ENCODE assay signal across 26 mouse cellular contexts in the genomic region with DNA sequence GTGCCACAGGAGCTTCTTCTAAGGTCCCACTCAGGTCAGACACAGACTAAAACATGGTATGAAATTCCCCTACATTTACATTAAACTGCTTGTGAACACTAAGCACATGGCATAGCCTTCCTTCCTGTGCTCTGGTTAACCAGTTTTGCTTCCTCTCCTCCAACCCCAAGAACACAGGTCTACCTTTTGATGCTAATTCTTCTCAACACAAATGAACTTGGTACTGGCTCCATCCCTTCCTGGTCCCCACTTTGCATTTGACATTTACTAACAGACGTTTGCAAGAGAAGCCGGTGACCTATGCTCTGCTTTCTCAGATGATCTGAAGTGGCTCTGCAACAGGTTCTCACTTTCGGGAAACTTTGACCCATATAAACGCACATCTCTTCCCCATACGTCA.
A peak's percentile ranks its signal among the peaks of the same experiment; 100 is the strongest.
DNase-seq lines count a peak whose midpoint lies in the region; ATAC-seq lines count a peak whose summit lies in the region.
"Had no signal": no experiment of that assay in that cellular context is flagged by ENCODE, and none has a peak within 500 bp of the region (broad histone marks: within the 10 kb centered on the region; RNA-seq: fewer than 3 reads in every experiment).

No protein-coding gene starts in this region.

- H3K27ac ChIP-seq in hindbrain, embryonic 10.5 days: no peak overlapping the region
- H3K27ac ChIP-seq: embryonic facial prominence, embryonic 13.5 days; forebrain, embryonic 10.5 days; heart, embryonic 13.5 days; hindbrain, embryonic 15.5 days; intestine, embryonic 15.5 days; kidney, postnatal 0 days; limb, embryonic 13.5 days; lung, embryonic 15.5 days; midbrain, embryonic 12.5 days; neural tube, embryonic 15.5 days had no signal

- H3K4me3 ChIP-seq in hindbrain, embryonic 10.5 days: no peak overlapping the region
- H3K4me3 ChIP-seq: embryonic facial prominence, embryonic 13.5 days; forebrain, embryonic 10.5 days; heart, embryonic 13.5 days; hindbrain, embryonic 15.5 days; intestine, embryonic 15.5 days; limb, embryonic 13.5 days; lung, embryonic 15.5 days; megakaryocyte, embryonic 14.5 days; midbrain, embryonic 12.5 days; neural tube, embryonic 15.5 days had no signal

- no peaks in the 10 kb centered on the region for H3K36me3 ChIP-seq in hindbrain, embryonic 10.5 days
- H3K36me3 ChIP-seq: embryonic facial prominence, embryonic 13.5 days; forebrain, embryonic 10.5 days; heart, embryonic 13.5 days; hindbrain, embryonic 15.5 days; intestine, embryonic 15.5 days; limb, embryonic 13.5 days; lung, embryonic 15.5 days; midbrain, embryonic 12.5 days; neural tube, embryonic 15.5 days had no signal

- no peaks in the 10 kb centered on the region for H3K9me3 ChIP-seq in hindbrain, embryonic 10.5 days
- H3K9me3 ChIP-seq: embryonic facial prominence, embryonic 13.5 days; forebrain, embryonic 10.5 days; heart, embryonic 13.5 days; hindbrain, embryonic 15.5 days; intestine, embryonic 15.5 days; limb, embryonic 13.5 days; lung, embryonic 15.5 days; megakaryocyte, embryonic 14.5 days; midbrain, embryonic 12.5 days; neural tube, embryonic 15.5 days had no signal

- H3K27me3 ChIP-seq in hindbrain, embryonic 10.5 days (ENCODE audit: insufficient read depth, poor library complexity, severe bottlenecking): no peaks in the 10 kb centered on the region
- H3K27me3 ChIP-seq: embryonic facial prominence, embryonic 13.5 days; heart, embryonic 13.5 days; hindbrain, embryonic 15.5 days; intestine, embryonic 15.5 days; limb, embryonic 13.5 days; lung, embryonic 15.5 days; megakaryocyte, embryonic 14.5 days; midbrain, embryonic 12.5 days; neural tube, embryonic 15.5 days had no signal

- WGBS in hindbrain, embryonic 10.5 days: 87% methylated on average over 5 of the region's 5 CpGs

- H3K4me1 ChIP-seq in hindbrain, embryonic 10.5 days (replicated peaks): no peaks in the 10 kb centered on the region
- H3K4me1 ChIP-seq: forebrain, embryonic 10.5 days; heart, embryonic 13.5 days; hindbrain, embryonic 15.5 days; intestine, embryonic 15.5 days; lung, embryonic 15.5 days; midbrain, embryonic 12.5 days; neural tube, embryonic 15.5 days had no signal

- no peak for DNase-seq in urinary bladder, postnatal 10 days (ENCODE audit: low spot score)
- no peak for DNase-seq in hindbrain, embryonic 10.5 days (ENCODE audit: low spot score)
- no peak for DNase-seq in adrenal gland, postnatal 10 days
- DNase-seq: adrenal gland, adult 8-10 months; cerebellum, adult 8-10 months; cerebellum, postnatal 36 days; heart, postnatal 10 days; kidney, adult 2 months; kidney, postnatal 4 days; thymus, adult 2 months; thymus, postnatal 4 days had no signal

- ATAC-seq in CD4-positive, CD25-positive, alpha-beta regulatory T cell, adult 4 months: peak; percentile 69
- ATAC-seq in activated CD4-positive, CD25-positive, alpha-beta regulatory T cell, adult 4 months: peak; percentile 63
- 0 out of 2 replicates have a peak, but pooled peaks have one; percentile 20 for ATAC-seq in megakaryocyte progenitor cell, adult 5-6 weeks (replicated peaks; ENCODE audit: poor library complexity)
- ATAC-seq: forebrain, embryonic 16.5 days; intestine, embryonic 15.5 days had no signal
